Mouse (Mus musculus) layer of hippocampus, adult 2 months (tissue): ENCODE measurements at regions not wholly inside any gene's neighbourhood (a gene's known extent, or its start where the extent isn't known, plus 50 kb on each side); places are given as distances from the start of the nearest gene placed in this dataset.
"Not testable (repeated sequence)": the region's sequence is repeated elsewhere in the genome, so short reads cannot be mapped to it uniquely, and the experiment has no call there.

ENCODE experiments used
- DNase-seq, 2 experiments: peaks; one replicate each; pipeline ENCODE4 v3.0.0; 2022; ENCODE audit warnings: low spot score in 2 of 2
- H3K27ac ChIP-seq: fragments of 200-600 bp; 2 replicates; pipeline ENCODE4 v1.8.1; 2022
- H3K4me3 ChIP-seq: fragments of 200-600 bp; 2 replicates; pipeline ENCODE4 v1.8.1; 2022; ENCODE audit warnings: mild to moderate bottlenecking
- CTCF ChIP-seq: fragments of 200-600 bp; conservative IDR thresholded peaks from 2 replicates; pipeline ENCODE4 v1.8.1; 2022; ENCODE audit warnings: antibody characterized with exemption, mild to moderate bottlenecking, moderate library complexity

DNA sequence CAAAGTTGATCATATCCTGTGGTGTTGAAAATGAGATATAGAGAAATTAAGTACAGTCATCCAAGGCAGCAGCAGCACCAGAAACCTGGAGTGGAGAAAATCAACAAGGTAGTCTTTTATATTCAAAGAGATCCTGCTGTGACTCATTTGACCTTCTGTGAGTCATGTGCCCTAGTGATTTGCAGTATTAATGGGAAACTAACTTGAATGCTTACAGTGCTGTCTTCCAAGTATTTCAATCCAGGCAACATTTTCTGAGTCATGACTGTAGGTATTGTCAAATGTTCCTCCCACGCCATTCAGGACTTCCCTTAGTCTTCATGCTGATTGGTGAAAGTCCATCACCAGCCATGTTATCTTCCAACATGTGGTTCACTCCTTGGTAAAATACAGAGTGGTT is 169.0 kb upstream of the L3mbtl3 start:
- H3K4me3 ChIP-seq: no peak overlapping the region

DNA sequence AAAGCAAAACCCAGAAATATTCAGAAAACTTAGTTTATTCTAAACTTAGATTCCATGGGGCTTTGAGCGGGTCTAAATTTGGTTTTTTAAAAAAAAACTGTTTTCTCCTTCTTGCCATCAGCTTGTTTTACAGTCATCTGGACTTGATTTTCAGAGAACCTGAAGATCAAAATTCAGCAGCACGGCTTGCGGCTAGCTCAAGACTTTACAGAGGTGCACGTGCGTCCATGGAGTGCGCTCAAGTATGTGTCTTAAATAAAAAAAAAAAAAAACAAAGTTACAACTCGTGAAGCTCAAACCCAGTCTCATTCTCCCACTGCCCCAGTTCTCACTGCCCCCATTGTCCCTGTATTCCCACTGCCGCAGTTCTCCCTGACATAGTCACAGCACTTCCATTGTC is 180.5 kb upstream of the L3mbtl3 start:
- no peak overlapping the region for H3K27ac ChIP-seq
- TF ChIP-seq CTCF: no peak
- no peak overlapping the region for H3K4me3 ChIP-seq
- DNase-seq: no peak

More for the DNA sequence above, 169.0 kb upstream of the L3mbtl3 start:
- no peak overlapping the region for H3K27ac ChIP-seq
- TF ChIP-seq CTCF: no peak
- no peak for DNase-seq

DNA sequence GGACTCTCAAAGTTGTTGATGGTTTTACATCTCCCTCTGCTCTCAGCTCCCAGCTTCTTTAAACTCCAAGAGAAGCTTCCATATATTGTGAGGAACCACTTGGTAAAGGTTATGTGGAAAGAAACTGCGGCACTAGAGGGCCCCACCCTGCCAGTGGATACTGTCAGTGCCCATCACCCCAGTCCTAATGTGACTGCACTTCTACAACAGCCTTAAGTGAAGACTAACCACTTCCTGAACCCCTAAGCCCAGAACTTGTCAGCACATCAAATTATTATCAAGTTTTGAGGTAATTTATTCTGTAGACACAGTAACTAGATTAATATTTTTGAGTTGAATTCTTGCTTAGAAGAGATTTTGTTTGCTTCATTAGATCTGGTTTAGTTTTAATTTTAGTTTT is 182.3 kb upstream of the L3mbtl3 start:
- Histone ChIP-seq H3K27ac (no peak overlapping the region), H3K4me3 (no peak overlapping the region)
- TF ChIP-seq CTCF: no peak
- DNase-seq: no peak

DNA sequence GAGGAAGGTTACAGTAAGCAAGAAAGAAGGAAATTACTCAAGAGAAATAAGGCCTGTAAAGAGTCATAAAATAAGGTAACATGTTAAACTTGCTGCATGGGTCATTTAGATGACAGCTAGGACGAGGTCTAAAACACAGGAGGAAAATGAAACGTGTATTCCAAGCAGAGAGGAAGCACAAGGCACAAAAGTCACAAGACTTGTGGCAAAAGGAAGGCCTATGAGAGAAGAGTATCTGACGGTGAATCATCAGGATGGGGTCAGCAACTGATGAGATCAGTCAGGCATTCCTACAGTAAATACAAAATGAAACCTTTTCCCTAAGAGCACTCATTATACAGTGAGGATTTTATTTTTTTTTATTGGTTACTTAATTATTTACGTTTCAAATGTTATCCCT is 183.6 kb upstream of the L3mbtl3 start:
- TF ChIP-seq CTCF: no peak
- DNase-seq: no peak
- H3K4me3 ChIP-seq: no peak overlapping the region
- no peak overlapping the region for H3K27ac ChIP-seq

DNA sequence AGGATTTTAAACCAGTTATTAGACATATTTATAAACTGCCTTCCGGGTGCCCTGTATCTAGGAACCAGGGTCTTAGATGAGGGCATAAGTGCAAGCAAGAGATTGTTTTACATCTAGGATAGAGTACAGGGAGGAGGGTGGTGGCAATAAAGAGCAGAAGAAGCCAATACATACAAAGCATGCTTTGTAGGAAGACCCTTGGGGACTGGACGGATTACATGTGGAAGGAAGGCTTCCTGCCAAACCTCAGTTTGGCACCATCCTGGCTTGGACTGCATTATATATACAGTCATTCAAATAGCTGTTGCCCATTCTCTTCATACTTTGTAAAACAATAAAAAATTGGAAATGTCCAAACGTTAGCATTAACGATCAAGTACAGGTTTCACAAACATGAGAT is 184.7 kb upstream of the L3mbtl3 start:
- no peak for TF ChIP-seq CTCF
- DNase-seq: no peak
- Histone ChIP-seq H3K4me3 (no peak overlapping the region), H3K27ac (no peak overlapping the region)

DNA sequence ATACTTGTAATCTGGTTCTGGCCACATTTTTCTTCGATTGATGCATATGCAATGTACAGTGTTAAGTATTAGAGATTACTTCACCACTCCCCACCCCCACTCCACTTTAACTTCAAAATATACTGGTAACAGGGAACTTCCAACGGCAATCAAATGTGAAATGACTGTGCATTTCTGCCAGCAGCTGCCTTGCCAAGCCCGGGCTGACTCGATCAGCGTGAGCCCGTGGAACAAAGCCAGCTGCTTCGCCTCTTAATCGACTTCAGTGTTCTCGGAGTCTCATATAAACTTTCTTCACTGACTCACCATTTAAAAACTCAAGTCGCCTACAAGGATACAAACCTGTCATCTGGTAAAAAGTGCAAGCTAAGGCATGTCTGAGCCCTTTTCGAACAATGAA is 188.7 kb upstream of the L3mbtl3 start:
- Histone ChIP-seq H3K4me3 (peak overlapping the region; percentile 27; the same call in 1 of the 2 replicates), H3K27ac (no peak overlapping the region)
- peak; percentile 18 to 27 for DNase-seq
- no peak for TF ChIP-seq CTCF

DNA sequence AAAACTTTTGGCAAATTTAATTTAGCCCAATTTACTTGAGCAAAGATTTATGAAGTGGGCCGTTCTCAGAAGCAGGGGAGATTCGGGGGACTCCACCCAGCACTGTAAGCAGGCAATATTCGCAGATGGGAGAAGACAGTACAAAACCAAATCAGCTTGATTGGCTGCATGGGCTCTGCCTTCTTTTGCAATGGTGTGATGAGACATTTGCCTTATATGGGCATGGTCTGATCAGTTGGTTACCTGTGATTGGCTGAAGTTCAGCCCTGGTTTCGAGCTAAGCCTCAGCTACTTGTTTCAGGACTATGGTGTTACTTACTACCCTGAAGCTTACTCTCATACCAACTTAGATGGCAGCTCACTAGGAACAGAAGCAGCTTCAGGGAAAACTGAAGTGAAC is 185.6 kb upstream of the Arhgap18 start:
- TF ChIP-seq CTCF: no peak
- H3K27ac ChIP-seq: no peak overlapping the region
- no peak overlapping the region for H3K4me3 ChIP-seq
- no peak for DNase-seq

DNA sequence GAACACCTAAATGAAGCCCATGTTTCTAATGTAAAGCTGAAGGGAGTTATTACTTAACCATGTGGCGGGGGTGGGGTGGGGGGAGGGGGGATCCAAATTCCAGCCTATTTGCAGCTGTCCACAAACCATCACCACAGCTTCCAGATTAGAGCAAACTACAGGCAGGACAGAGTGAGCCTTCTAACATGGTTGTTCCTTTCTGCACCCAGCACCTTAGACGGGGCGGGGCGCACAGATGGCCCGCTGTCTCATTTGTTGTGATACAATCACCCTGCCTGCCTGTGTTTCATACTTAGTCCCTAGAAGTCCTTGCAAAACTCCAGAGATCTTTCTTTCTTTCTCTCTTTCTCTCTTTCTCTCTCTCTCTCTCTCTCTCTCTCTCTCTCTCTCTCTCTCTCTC is 182.8 kb upstream of the Arhgap18 start:
- TF ChIP-seq CTCF: no peak
- Histone ChIP-seq H3K27ac (no peak overlapping the region), H3K4me3 (no peak overlapping the region)
- DNase-seq: no peak

DNA sequence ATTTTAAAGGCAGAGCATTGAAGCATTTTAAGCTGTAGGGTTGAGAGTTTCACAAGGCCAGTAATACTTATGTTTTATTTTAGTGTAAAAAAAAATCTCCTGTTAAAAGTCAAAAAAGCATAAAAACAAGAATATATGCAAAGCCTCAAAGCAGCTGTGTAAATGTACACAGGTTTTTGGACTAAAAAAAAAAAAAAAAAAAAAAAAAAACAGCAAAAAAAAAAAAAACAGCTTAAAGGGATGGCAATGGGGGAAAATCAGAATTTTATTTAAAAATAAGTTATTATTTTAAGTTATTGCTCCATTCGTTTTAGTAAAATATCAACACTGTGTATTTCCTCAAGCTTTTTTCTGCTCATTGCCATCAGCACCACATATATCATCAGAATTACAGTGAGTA is 181.8 kb upstream of the Arhgap18 start:
- TF ChIP-seq CTCF: no peak
- Histone ChIP-seq H3K27ac (no peak overlapping the region), H3K4me3 (no peak overlapping the region)
- no peak for DNase-seq

DNA sequence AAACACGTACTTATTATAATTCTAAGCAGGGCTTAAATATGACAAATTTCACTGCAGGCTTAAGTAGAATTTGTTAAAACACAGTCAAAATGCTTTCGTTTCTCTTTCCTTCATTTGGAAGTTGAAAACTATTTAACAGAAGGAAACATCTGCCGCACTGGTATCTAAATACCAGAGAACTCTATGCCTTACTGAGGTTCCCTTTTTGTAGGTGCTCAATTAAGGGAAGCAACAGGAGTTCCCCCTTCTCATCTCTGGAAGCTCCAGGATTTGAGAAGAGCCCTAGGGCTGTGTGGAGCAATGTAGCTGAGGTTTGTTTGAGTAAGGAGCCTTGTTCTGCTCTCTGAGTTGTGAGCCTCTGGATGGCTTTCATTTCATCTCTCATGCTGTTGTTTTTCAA is 177.1 kb upstream of the Arhgap18 start:
- no peak for TF ChIP-seq CTCF
- Histone ChIP-seq H3K4me3 (no peak overlapping the region), H3K27ac (no peak overlapping the region)
- no peak for DNase-seq

DNA sequence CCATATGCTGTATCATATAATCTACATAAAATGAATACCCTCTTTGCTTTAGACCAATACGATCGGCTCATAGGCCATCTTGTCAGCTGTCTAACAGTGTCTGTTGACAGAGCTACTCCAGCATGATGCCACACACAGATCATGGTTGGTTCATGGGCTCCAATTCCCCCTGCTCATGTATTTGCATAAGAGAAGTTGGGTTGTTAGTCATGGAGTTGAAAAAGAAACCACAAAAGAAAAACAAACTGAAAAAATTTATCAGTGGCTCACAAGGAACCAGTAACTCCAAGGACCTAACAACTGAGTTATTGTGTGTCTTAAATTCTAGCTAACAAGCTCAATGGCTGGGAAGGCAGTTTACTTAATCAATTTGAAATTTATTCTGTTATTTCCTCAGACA is 176.1 kb upstream of the Arhgap18 start:
- TF ChIP-seq CTCF: no peak
- DNase-seq: no peak
- no peak overlapping the region for H3K4me3 ChIP-seq
- no peak overlapping the region for H3K27ac ChIP-seq

DNA sequence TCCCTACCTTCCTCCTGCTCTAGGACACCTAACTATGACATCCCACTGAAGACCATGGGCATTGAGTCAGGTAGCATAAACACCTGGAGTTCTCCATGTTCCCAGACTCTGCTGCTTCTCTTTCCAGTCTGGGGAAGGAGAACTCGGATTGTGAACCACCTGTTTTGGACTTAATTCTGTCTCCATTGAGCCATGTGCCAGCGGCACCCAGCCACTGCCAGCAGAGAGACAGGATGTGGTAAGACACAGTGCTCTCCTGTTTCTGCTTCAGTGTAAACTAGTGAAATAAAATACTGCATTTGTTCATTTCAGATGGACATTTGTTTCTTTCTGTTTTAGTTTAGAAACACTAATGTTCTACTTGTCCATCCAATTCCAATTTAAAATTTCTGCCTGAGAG is 168.1 kb upstream of the Arhgap18 start:
- TF ChIP-seq CTCF: no peak
- DNase-seq: no peak

DNA sequence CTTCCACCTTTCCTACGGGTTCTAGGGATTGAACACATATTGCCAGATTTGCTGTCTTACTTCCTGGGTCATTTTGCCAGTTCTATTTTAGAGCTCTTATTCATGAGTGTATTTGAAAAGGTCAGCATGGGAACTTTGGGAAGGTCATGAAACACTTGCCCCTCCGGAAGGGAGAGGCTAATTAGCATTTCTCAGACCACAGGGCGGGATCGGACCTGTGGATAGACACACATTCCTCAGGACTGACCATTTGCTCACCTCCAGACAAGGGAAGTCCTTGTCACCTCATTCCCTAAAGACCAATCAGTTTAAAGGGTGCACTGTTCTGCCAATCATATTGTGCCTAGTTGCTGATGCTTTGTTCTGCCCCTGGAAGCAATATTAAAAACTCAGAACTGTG is 146.1 kb upstream of the Arhgap18 start:
- H3K4me3 ChIP-seq, DNase-seq, H3K27ac ChIP-seq: not testable (repeated sequence)

More for the DNA sequence above, 168.1 kb upstream of the Arhgap18 start:
- no peak overlapping the region for H3K27ac ChIP-seq
- H3K4me3 ChIP-seq: no peak overlapping the region

DNA sequence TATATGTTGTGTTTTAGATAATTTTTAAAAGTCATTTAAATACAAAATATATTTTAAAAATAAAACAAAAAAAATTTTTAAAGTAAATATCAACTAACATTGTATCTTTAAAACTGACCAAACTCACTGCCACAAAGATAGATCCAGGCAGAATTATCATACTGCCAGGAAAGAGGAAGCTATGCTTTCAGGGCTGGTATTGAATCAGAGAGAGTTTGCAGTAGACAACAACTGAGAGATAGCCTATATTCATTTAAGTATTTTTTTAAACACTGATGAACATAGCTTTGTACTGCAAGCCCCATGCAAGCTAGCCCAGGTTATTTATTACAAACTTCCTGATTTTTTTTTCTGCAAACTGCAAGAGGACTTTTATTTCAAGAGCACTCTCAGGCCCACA is 142.0 kb upstream of the Arhgap18 start:
- Histone ChIP-seq H3K27ac (no peak overlapping the region), H3K4me3 (no peak overlapping the region)
- DNase-seq: no peak
- no peak for TF ChIP-seq CTCF

DNA sequence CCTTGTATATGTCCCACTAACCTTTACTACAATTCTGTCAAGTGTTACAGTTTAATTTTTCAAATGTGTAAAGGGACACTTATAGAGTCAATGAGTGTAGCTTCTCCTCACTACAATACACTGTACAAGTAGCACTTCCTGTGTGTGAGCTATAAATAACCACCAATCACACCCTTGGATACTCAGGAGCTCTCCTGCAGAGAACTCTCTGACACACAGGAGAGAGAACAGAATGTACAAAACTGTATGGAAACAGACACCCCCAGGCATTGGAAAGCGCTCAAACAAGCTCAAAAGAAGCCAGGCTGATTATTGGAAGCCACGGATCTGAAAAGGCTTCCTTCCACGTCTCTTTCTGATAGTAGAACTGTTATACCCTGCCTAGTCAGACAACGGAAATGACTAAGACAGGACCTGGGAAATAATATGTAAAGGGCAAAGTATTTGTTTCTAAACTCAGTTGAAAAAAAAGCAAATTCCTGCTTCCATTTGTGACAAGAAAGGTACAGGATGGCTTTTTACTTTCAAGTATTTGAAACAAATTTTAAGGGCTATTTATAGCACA is 122.9 kb upstream of the Arhgap18 start:
- no peak for DNase-seq
- H3K27ac ChIP-seq: no peak overlapping the region
- H3K4me3 ChIP-seq: no peak overlapping the region
- no peak for TF ChIP-seq CTCF
